Mouse (Mus musculus) testis, adult 10 weeks (tissue): ENCODE measurements around the gene Mamstr. TPM values are rescaled to one million over a fixed set of nuclear protein-coding genes. Genes with fewer than 3 reads are reported as not detected.

Experiments
- polyA plus RNA-seq: library from polyadenylated mRNA; stranded (reverse); fragments of 350-450 nt; fragmentation: Illumina TruSeq; extraction: RNeasy Lipid Tissue Mini Kit (QIAGEN cat#74804); gene quantifications from one replicate; pipeline ENCODE4 v1.2.3, GENCODE M21; 2014; ENCODE audit warnings: low read depth, low replicate concordance

The Mamstr gene
- polyA plus RNA-seq: 0.11 TPM

DNA sequence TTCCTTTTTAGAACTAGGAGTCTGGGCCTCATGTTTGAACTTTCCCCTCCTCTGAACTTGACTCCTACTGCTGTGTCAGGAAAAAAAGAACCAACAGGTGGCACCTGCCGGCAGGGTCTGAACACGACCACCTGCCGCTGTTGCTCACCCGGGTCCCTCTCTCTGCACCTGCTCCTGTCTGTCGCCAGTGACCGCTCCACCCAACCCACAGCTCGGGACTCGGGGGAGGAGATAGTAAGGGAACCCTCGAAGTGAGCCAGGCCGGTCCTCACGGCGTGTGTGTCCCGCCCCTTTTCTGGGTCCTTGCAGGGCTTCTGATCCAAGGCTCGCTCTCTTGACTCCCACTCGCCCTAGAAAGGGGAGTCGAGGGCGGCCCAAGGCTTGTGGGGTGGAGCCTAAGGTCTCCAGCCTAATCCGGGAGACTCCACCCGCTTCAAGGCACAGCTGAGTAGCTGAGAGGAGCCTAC is at the start of gene Mamstr:
TSS of gene Mamstr (plus strand) at position 417 of the 467 bp plus-strand sequence.

DNA sequence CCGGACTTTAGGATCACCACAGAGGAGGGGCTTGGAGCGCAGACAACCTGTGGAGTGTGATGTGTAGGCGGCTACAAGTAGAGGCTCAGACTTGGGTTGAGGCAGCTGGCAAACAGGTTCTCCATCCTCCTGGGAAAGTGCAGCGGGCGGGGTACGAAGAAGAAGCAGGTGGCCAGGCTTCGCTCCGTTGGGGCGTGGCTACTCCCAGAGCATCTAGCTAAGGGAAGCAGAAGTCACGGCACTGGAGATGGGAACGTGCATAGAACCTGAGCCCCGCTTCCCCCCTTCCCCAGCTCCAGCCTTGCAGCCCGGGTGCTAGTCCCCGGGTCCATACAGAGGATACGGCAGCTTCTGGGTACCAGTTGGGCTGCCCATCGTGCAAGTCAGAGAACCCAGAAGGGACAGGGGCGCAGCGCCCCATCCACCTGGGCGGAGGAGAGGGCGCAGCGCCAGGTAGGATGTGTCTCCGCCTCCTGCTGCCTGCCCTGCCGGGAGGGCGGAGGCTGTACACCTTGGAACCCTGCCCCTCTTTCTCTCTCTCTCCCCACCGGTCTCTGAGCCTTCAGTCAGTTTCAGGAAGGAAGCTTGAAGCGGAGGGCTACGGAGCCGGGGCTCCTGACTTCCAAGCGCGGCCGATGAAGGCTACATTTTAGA is 22.6 kb upstream of the Mamstr start, which contains the start of gene Fut1:
TSS of gene Fut1 (plus strand) at position 248 of the 654 bp plus-strand sequence.

DNA sequence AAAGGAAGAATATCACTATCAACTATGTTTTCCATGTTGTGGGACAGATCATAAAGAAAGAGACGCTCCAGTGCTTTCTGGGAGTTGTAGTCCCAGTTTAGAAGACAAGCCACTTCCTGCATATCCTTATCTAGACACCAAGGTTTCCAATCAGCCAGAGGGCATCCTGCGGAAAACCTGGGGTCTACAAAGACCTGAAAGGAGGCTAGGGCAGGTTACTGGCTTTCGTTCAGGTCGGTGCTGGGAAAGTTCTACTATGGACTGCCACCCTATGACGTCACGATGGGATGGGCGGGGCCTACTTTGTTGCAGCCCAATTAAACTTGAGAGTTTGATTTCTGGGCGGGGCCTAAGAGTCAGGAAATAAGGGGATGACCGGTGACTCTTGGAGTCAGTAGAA is 18.3 kb upstream of the Mamstr start, which contains the start of gene Izumo1:
TSS of gene Izumo1 (plus strand) at position 369 of the 400 bp plus-strand sequence.

DNA sequence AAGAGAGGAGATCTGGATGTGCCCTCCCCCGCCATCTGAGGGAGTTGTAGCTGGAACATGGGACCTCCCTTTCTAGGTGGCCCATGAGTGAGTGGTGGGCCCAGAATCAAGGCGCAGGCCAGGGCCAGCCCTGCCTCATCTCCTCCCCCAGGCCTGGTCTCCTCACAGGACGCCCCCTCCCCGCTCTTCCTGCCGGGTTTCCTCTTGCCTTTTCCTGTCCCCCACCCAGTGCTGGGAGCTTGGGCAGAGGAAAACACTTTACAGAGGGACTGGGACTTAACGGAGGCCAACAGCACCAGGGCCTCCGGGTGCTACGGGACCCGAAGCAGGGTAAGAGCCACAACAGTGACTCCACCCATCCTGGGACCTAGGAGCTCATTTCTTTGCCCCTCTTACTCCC is 12.5 kb upstream of the Mamstr start, which contains the start of gene Rasip1:
TSS of gene Rasip1 (plus strand) at position 228 of the 400 bp plus-strand sequence.

DNA sequence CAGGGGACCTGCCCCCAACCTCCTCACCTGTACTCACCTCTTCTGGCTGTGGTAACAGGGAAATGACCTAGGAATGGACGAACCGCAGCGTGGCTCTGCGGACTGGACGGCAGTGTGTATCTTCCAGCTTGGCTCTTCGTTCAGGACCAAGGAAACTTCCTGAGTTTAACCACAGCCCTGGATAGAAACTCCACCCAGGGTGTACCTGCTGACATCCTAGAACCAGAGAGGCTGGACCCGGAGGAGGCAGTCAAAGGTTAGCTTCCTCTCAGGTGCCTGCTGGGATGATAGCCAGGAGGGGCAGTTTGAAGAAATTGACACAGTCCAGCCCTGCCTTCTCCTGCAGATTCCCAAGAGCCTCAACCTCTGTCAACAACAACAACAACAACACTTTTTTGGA is 26.4 kb downstream of the Mamstr start, which contains the start of gene Fut2:
TSS of gene Fut2 (minus strand) at position 234 of the 400 bp plus-strand sequence.

DNA sequence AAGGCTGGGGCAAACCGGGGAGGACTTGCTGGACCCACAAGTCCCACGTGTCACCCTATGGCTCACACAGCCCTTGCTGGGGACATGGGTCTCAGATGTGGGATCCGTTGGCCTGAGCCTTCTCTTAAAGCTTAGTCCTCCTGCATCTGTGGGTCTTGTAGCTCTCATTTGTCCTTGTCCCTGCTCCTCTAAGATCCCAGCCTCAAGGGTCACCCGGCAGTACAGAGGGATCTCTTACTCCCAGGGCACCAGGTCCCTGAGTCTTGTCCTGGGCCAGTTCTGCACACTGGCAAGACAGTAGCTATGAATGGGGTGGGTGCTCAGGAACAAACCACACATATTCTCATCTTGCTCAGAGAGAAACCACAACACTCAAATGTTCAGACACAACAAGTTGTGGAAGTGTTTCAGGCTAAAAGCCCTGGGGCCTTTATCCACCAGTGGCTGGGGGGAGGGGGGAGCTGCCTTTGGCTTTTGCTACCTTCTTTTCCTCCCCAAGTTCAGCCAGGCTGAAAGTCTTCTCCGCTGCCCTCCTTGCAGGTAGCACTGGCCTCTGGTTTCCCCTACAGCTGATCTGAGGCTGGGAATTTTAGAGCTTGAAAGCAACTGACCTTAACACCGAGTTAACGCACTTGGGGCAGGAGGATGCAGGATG is 43.7 kb downstream of the Mamstr start, which contains the start of gene Ntn5:
TSS of gene Ntn5 (plus strand) at position 627 of the 655 bp plus-strand sequence.

GRCm38 (mm10) chr7:45693921-45694591 is 54.3 kb downstream of the Mamstr start, which contains the start of gene Sec1:
Gene Sec1 (minus strand): TSS chr7:45694402.

Other genes with a start within 250 kb of the Mamstr start
- gene Snrnp70, start 244.2 kb upstream of the Mamstr start, polyA plus RNA-seq: 109 TPM
- not detected for gene Kcna7, start 234.3 kb upstream of the Mamstr start, polyA plus RNA-seq
- gene Ntf5, start 226.3 kb upstream of the Mamstr start, polyA plus RNA-seq: 0.43 TPM
- 0.36 TPM for gene Lhb, start 219.2 kb upstream of the Mamstr start, polyA plus RNA-seq
- 0.24 TPM for gene Gys1, start 205.1 kb upstream of the Mamstr start, polyA plus RNA-seq
- 7.8 TPM for gene Ruvbl2, start 201.9 kb upstream of the Mamstr start, polyA plus RNA-seq
- 0.38 TPM for gene Ftl1, start 180.1 kb upstream of the Mamstr start, polyA plus RNA-seq
- 0.29 TPM for gene Bax, start 173.1 kb upstream of the Mamstr start, polyA plus RNA-seq
- 121 TPM for gene Tulp2, start 158.1 kb upstream of the Mamstr start, polyA plus RNA-seq
- not detected for gene Gm45808, start 153.2 kb upstream of the Mamstr start, polyA plus RNA-seq
- gene Dhdh, start 151.2 kb upstream of the Mamstr start, polyA plus RNA-seq: 6.7 TPM
- 18.8 TPM for gene Nucb1, start 129.6 kb upstream of the Mamstr start, polyA plus RNA-seq
- gene Ppp1r15a, start 113.7 kb upstream of the Mamstr start, polyA plus RNA-seq: 0.73 TPM
- 2.1 TPM for gene Plekha4, start 113.6 kb upstream of the Mamstr start, polyA plus RNA-seq
- gene Hsd17b14, start 85.1 kb upstream of the Mamstr start, polyA plus RNA-seq: not detected
- gene Bcat2, start 69.8 kb upstream of the Mamstr start, polyA plus RNA-seq: 4.4 TPM
- not detected for gene Fgf21, start 24.5 kb upstream of the Mamstr start, polyA plus RNA-seq
- gene Fut1, start 22.7 kb upstream of the Mamstr start, polyA plus RNA-seq: not detected
- 55.9 TPM for gene Izumo1, start 18.2 kb upstream of the Mamstr start, polyA plus RNA-seq
- gene Rasip1, start 12.5 kb upstream of the Mamstr start, polyA plus RNA-seq: not detected
- gene Fut2, start 26.4 kb downstream of the Mamstr start, polyA plus RNA-seq: 0.17 TPM
- gene Ntn5, start 44.0 kb downstream of the Mamstr start, polyA plus RNA-seq: not detected
- 1.2 TPM for gene Sec1, start 54.4 kb downstream of the Mamstr start, polyA plus RNA-seq
- gene Car11, start 59.9 kb downstream of the Mamstr start, polyA plus RNA-seq: not detected
- gene Dbp, start 65.1 kb downstream of the Mamstr start, polyA plus RNA-seq: 2.3 TPM
- 0.69 TPM for gene Rpl18, start 75.5 kb downstream of the Mamstr start, polyA plus RNA-seq
- gene Sphk2, start 78.0 kb downstream of the Mamstr start, polyA plus RNA-seq: 0.57 TPM
- gene Fam83e, start 81.2 kb downstream of the Mamstr start, polyA plus RNA-seq: 23.8 TPM
- gene Spaca4, start 85.8 kb downstream of the Mamstr start, polyA plus RNA-seq: 0.35 TPM
- gene Lmtk3, start 143.8 kb downstream of the Mamstr start, polyA plus RNA-seq: not detected
- 2.8 TPM for gene Sult2b1, start 144.7 kb downstream of the Mamstr start, polyA plus RNA-seq
- gene Cyth2, start 174.6 kb downstream of the Mamstr start, polyA plus RNA-seq: 69.6 TPM
- gene Kcnj14, start 184.8 kb downstream of the Mamstr start, polyA plus RNA-seq: not detected
- gene Grwd1, start 191.0 kb downstream of the Mamstr start, polyA plus RNA-seq: 1.2 TPM
- gene Kdelr1, start 232.8 kb downstream of the Mamstr start, polyA plus RNA-seq: 20.4 TPM
- 0.99 TPM for gene Grin2d, start 238.4 kb downstream of the Mamstr start, polyA plus RNA-seq